Mouse (Mus musculus): Measurements from ENCODE around the gene Pga5.
A peak's percentile ranks its signal among the peaks of the same experiment; 100 is the strongest.

The Pga5 gene

DNA sequence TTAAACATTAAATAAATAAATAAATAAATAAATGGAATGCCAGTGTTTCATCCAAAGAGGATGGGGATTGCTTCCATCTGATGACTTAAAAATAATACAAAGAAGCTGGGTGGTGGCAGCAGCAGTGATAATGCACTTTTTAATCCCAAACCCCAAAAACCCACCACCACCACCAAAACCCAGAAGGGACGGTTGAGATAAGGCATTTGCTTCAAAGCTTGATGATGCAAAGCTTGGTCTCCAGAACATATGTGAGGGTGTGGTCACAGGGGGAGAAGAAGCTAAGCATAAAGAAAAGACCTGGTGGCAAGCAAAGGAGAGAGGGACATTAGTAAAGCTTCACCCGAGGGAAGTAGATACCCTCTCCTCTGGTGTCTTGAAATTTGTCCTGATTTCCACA is 16.0 kb downstream of the Pga5 start:
- no peak for DNase-seq

DNA sequence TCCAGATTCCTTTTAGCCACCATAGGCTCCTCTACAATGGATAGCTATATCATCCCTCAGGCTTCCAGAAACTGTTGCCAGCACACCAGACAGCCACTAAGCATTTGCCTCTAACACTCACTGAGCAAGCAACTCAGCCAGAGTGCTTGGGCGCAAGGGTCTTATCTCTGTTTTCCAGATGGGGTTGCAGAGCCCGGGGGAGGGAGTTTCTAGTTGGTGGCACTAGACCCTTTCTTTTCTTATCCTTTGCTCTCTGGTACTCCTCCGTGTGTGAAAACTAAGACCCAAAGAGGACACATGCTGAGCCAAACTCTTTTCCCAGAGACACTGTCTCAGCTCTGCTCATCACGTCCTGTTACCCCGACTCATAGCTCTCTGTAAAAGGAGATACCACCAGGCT is 16.5 kb downstream of the Pga5 start:
- DNase-seq = no peak

DNA sequence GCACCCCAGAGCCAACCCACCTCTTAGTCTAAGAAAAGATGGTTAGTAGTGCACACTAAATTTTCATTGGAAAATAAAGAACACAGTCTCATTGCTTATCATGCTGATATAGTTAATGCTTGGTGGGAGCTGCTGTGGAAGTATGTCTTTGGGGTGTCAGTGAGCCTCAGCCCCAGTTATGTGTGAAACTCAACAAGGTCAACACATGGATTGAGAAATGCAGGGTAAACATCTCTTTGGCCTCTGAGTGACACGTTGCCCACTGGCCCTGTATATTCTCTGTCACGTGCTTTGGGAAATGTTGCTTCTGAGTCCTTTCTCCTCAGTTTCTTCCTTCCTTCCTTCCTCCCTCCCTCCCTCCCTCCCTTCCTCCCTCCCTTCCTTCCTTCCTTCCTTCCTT is 19.5 kb downstream of the Pga5 start:
- DNase-seq = no peak

DNA sequence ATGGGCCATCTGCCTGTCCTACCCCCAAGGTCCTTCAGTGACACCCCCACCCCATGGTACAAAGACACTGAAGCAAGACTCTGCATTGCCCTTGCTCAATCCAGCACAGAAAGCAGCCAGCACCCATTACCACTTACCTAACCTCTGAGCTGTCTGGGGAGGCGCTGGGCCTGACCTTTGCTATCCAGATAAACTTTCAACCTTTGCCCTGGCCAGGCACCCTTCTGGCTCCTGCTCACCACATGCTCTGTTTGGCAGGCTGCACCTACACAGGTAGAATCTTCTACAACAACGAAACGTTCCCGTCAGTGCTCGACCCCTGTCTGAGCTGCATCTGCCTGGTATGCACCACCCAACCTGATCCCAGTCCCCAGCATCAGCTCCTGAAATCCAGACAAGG is 20.1 kb downstream of the Pga5 start:
- DNase-seq = no peak

DNA sequence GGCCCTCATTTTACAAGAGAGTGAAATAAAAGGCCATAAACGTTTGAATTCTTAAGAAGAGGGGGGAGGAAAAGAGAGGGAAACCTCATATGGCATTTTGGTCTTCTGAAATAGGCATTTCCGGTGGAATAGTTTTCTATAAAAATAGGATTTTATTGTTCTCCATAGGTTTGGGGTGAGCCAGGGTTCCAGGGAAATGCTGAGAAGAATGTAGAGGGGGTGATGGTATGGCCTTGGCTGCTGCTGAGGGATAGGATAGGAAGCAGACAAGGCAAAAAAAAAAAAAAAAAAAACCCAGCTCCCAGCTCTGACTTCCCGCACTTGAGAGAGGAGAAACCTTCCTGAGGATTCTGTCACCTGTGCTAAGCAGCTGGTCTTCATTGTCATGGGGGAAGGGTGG is 21.8 kb downstream of the Pga5 start:
- DNase-seq = no peak

DNA sequence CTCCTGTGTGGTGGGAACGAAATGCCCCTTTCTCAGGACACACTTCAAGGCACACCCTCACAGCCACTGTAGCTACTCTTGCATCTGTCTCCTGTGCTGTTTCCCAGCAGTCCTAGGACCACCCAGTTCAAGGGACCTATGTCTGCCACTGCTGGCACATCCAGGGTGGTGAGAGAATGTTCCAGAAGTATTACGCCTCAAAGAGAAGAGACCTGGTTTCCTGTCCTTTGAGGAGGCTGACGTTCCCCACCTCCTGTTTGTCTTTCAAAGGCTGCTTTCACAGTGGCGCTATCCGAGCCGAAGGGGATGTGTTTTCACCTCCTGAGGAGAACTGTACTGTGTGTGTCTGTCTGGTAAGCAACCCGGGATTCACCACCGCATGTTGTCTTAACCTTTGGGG is 29.7 kb downstream of the Pga5 start:
- no peak for DNase-seq

DNA sequence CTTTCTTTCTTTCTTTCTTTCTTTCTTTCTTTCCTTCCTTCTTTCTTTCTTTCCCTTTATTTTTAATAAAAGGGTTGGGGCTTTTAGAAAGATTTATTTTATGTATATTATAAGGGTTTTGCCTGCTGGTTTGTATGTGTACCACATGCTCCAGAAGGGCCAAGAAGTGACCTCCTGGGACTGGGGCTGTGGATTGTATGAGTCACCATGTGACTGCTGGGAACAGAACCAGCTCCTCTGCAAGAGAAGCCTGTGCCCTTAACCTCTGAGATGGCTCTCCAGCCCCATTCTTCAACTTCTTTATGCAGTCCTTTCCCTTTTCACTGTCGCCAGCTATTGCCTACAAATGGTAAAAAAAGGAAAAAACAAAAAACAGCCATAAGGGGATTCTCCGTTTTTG is 32.3 kb downstream of the Pga5 start:
- no peak for DNase-seq

DNA sequence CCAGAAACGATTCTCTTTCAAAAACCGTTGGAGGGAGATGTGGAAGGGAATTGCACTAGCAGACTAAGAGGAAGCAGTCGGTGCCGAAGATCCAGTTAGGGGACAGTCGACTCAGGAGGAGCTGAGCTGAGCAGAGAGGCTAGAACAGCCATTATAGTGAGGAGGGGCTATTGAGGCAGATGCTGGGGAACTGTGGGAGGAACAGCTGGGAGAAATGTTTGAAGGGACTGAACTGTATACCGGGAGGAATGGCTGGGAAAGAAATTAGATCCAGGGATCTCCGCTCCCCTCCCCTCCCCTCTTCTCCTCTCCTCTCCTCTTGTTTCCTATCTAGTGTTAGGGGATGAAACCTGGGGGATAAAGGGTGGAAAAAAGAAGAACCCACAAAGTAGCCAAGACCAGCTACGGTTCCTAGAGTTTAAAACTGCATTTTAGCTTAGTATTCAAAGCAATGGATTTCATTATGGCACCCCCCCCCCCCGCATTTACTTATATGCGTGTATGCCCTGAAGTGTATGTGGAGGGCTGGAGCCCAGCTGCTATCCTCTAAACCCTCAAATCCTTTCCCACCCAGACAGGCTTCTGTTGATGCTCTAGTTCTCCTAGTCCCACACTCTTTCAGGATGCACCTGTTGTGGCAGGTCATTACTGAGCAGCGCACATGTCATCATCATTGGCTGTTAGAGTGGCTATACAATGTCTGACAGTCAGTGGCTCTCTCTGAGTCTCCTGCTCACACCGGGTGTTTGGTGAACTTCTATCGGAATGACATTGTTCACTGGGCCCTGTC is 37.1 kb downstream of the Pga5 start:
- DNase-seq = no peak

DNA sequence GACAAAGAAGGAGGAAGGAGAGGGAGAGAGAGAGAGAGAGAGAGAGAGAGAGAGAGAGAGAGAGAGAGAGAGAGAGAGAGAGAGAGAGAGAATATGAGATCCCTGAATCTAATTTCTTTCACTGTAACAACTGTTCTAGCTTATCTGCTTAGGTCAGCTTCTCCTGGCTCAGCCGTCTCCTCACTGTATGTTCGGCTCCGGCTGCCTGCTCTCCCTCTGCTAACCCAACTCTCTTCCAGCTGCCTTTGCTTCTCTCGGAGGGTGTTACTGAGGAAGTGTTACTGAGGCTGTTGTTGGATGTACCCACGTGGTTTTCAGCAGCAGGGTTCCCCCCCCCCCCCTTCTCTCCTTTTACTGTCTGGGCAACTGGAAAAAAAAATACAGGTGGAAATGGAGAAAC is 37.8 kb downstream of the Pga5 start:
- DNase-seq = no peak

DNA sequence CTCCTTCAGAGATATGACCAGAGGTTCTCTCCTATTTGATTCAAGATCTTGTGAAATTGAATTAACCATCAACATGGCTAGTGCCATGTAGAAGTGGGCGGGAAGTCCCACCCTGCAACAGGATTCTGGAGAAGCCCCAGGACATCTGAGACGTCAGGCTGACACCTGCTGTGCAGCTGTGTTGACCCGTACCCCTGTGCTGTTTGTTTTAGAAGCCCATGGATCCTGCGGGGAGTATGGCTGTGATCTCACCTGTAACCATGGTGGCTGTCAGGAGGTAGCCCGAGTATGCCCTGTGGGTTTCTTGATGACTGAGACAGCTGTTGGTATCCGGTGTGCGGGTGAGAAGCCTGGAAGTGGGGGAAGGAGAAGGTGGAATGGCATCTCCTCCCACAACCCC is 40.0 kb downstream of the Pga5 start:
- DNase-seq = no peak

DNA sequence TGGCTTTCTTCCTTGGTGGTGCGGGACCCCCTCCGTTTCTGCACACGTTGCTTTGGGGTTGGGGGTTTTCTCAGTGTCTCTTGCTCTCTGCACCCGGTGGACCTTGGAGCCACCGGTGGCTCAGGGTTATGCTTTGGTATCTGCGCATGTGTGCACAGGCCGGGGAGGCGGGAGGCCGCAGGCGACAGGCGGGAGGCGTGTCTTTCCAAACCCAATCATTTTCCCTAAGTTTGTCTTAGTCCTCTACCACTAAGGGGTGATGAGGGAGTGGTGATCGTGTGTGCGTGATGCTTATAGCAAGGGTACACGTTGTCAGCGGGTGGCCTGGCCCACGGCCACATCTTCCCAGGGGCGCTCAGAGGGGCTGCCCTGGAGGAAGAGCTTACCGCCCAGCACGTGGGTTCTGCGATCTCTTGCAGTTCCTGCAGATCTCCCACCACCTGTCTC is 43.0 kb downstream of the Pga5 start:
- DNase-seq = peak; percentile 72

DNA sequence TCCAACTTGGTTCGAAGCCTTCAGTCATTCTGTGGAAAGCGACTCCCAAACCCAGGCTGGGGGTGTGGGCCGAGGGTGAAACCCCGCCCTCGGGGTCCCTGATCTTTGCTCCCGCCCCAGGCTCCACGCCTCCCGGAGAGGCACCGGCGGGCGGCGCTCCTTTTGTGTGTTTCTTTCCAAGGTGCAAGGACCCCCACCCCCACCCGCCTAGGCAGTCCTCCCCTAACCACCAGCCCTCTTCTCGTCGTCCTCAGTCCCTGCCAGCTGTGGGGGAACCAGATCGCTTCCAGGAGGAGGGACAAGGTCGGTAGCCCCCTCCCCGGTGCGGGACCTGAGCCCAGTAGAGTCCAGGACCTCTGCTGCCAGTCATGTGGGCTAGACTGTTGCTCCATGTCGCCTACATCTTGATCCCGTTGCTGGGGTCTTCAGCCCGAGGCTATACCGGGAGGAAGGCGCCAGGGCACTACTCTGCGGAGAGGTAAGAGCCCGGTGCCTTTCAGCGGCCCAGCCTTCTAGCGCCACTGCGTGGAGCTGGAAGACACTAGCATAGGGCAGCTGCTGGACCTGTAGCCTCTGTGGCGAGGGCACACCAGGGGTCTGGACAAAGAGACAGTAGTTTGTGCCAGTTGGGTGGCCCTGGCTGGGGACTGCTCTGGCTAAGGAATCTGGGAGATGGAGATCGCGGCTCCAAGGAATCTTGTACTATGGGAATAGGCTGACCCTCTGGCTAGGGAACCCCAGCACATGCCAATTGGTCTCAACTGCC is 43.6 kb downstream of the Pga5 start, which contains the start of gene Vwce:
TSS of gene Vwce (plus strand) at position 108 of the 766 bp plus-strand sequence.
- DNase-seq = peak; percentile 37

Measured in right cerebral cortex, adult 18-20 months (tissue).